Mouse (Mus musculus) thymus, postnatal 4 days (tissue): ENCODE measurements around the gene Pou3f3.
A peak's percentile ranks its signal among the peaks of the same experiment; 100 is the strongest.

Source experiments
- DNase-seq: peaks from one replicate; pipeline ENCODE4 v3.0.0; 2021

Gene Pou3f3

GRCm38 (mm10) chr1:42710995-42711394 lies 15.4 kb downstream of the Pou3f3 start:
- DNase-seq = no peak

- no peak for DNase-seq
Observed at GRCm38 (mm10) chr1:42711456-42712310, 16.1 kb downstream of the Pou3f3 start.

DNA sequence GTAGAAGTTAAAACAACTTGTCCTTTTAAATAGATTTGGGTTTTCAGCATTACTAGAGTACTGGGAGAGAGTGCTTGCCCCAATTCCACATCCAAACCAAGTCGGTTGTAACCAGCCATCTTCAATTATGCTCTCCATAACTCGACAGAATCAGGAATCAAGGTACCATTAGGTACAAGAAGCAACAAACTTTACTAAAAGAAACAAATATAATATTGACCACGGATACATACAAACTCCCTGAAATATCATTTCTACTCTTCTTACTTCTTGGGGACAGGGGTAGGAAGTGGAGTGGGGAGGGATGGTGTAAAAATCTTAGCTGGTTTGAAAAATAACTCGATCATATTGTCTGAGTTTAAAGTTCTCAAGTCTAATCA lies 16.7 kb downstream of the Pou3f3 start:
- DNase-seq = no peak

- DNase-seq = no peak
Observed at GRCm38 (mm10) chr1:42713104-42713932, 17.8 kb downstream of the Pou3f3 start.

GRCm38 (mm10) chr1:42714016-42714931 lies 18.7 kb downstream of the Pou3f3 start:
- DNase-seq = peak; percentile 12

DNA sequence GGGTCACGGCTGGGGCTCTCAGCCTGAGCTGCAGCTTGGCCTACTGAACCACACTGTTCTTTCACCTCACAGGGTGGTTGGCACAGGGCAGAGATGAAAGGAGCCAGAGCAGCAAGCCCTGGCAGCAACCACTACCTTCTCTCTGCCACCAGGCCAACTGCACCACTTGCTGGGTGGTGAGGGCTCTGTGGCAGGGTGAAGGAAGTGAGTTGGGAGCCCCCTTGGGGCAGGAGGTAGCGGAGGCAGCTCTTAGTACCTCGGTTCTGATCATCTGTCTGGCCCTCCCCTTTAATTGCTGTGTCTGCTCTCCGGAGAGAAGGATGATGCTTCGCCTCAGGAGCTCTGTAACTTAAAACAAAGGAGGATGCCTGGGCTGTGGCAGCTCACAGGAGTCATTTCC lies 23.0 kb downstream of the Pou3f3 start:
- DNase-seq = no peak

- DNase-seq = no peak
Observed at GRCm38 (mm10) chr1:42721353-42721752, 25.8 kb downstream of the Pou3f3 start.

GRCm38 (mm10) chr1:42723769-42724300 lies 28.3 kb downstream of the Pou3f3 start:
- no peak for DNase-seq

DNA sequence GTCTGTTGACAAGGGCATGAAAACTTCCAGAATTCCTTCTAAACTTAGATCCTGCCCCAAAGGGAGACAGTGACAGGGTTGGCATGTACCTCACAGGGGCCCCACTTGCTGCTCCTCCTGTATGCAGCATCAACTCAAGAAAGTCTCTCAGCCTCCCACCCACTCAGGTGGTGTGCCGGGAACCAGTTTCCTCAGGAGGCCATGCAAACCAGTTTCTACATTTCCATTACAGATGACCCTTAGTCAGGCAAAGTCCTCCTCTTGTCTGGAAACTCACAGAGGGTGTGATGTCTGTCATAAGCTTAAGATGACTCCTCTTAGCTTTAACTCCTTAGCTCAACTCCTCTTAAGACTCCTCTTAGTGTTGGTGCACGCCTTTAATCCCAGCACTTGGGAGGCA lies 29.3 kb downstream of the Pou3f3 start:
- DNase-seq = no peak

GRCm38 (mm10) chr1:42727161-42727560 lies 31.6 kb downstream of the Pou3f3 start:
- no peak for DNase-seq

- DNase-seq = no peak
Observed at GRCm38 (mm10) chr1:42727676-42728075, 32.1 kb downstream of the Pou3f3 start.

DNA sequence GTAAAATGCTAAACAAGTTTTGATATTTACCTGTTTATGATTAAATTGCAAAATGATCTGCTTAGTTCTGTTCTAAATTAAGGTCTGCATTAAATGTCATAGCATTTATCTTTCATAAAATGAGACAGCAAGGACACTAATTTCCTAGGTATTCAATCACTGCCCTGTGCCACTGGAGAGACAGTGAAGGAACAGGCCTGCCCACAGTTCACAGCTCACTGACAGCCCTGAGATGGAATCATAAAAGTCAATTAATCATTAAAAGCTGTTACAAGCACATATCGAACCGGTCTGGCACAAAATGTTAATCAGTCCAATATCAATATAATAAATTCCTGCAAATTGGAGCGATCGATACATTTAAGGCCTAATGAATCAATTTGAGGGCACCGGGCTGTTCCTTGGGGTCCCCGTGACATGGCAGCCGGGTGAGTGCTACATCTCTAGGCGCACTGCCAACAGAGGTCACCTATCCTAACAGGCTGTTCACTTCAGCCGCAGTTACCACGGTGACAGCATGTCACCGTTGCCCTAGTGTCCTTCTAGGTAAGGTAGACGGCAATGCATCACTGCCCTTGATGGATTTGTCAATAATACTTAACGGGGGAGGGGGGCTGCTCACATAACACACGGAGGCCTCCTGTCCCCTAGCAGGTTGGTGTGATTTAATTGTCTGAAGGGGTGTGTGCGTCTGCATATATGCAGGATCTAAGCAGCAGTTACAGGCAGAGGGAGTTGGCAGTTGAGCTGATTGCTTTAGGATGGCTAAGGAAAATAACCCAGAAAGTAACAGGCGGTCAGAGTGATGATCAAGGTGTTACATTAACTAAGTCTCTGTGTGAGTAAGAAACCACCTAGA lies 46.0 kb downstream of the Pou3f3 start:
- no peak for DNase-seq

DNA sequence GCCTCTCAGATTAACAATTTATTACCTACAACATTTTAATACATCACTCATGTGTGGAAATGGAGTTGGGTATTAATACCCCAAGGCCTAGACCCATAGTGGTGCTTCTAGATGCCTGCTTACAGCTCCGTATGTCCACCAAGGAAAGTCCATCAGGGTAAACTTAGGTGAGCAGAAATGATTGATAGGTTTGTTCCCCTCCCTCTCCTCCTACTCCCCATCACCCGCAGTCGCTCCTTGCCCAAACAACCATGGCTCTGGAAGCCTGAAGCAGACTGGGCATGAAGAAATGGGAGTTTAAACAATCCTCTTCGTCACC lies 46.6 kb downstream of the Pou3f3 start:
- DNase-seq = no peak

DNA sequence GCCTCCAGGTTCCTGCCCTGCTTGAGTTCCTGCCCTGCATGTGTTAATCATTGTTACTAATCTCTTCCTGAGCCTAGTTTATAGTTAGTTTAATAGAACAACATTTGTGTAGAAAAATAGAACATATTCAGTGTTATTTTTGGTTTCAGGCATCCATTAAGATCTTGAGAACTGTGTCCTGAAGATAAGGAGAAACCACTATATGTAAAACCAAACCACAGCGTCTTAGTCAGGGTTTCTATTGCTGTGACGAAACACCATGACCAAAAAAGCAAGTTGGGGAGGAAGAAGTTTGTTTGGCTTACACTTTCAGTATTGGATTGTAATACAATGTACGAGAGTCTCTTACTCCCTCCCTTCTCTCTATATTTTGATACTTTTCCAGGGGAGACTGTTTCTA lies 49.5 kb downstream of the Pou3f3 start:
- no peak for DNase-seq

- no peak for DNase-seq
Observed at GRCm38 (mm10) chr1:42749536-42750292, 54.1 kb downstream of the Pou3f3 start.
